Mouse (Mus musculus) ES-Bruce4 (cell line): ENCODE results near the gene Hes5.

Source experiments
- CTCF ChIP-seq: IDR thresholded peaks from one replicate; pipeline ENCODE4 v1.8.1; 2011; ENCODE audit warnings: low read depth, low read length
- POLR2A ChIP-seq: IDR thresholded peaks from one replicate; pipeline ENCODE4 v1.8.1; 2011; ENCODE audit warnings: low read length; ENCODE audit not compliant: insufficient read depth

DNA sequence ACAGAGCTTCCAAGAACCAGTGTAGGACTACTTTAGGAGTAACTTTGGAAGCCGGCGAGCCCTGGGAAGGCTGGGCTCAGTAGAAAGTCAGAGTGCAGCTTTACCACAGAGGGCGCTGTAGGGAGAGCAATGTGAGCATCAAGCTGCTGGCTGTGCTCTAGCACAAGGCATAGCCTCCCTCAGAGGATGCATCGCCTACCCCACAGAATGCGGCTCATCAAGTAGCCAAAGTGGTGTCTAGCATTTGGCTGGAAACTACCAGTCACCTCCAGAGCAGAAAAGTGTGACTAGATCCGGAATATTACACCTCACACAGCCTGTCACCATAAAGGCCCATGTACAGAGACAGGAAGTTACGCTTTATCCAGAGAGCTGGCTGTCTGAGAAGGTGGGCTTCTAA is 24.9 kb upstream of the Hes5 start:
- peak; percentile 40 for TF ChIP-seq CTCF
- no peak for TF ChIP-seq POLR2A
